Mouse (Mus musculus) adrenal gland, adult (tissue): Measurements from ENCODE around the gene Mdm2.
"Not testable (repeated sequence)": the region's sequence is repeated elsewhere in the genome, so short reads cannot be mapped to it uniquely, and the experiment has no call there.

Source experiments
- DNase-seq, 2 experiments: peaks; one replicate each; pipeline ENCODE4 v3.0.0; 2022 to 2023; ENCODE audit warnings: low spot score in 1 of 2; ENCODE audit not compliant: inconsistent age in 2 of 2

Gene Mdm2

DNA sequence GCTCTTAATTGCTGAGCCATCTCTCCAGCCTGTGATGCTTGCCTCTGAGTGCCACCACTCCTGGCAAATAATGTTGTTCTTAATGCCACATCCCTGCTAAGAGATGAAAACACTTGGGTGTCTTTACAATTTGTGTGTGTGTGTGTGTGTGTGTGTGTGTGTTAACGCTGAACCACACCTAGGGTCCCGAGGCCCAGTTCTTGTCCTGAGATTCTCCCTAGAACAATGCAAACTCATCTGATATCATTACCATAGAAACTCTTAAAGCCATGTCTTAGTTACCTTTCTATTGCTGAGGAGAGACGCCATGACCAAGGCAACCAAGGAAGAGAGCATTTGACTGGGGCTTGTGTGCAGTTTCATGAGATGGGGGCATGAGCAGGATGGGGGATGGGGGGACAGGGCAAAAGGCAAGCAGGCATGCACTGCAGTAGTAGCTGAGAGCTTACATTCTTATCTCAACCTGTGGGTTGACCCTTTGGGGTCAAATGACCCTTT is 3.5 kb upstream of the Mdm2 start:
- no peak for DNase-seq

- no peak for DNase-seq
Observed at GRCm38 (mm10) chr10:117713466-117713865, 2.9 kb upstream of the Mdm2 start.

DNA sequence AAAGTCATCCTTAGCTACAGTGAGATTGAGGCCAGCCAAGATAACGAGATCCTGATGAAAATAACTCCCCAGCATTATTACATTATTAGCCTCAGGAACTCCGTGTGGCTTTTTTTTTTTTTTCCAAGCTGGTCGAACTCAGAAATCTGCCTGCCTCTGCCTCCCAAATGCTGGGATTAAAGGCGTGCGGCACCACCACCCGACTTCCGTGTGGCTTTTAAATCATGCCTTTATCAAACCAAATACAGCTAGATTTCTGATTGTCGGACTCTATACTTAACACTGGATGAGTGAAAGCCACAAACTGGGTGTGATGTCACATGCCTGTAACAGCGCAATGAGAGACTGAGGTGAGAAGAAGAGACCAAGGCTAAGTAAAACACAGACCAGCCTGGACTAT is 2.3 kb upstream of the Mdm2 start:
- DNase-seq: no peak

GRCm38 (mm10) chr10:117712191-117712754 is 1.7 kb upstream of the Mdm2 start:
- no peak for DNase-seq

GRCm38 (mm10) chr10:117711408-117711807 is 850 bp upstream of the Mdm2 start:
- peak in 1 of 2 experiments; percentile 67 for DNase-seq

- DNase-seq: peak; percentile 90 to 95
Observed at GRCm38 (mm10) chr10:117709930-117710603, 491 bp downstream of the Mdm2 start.

- no peak for DNase-seq
Observed at GRCm38 (mm10) chr10:117709326-117709830, 1.2 kb downstream of the Mdm2 start.

DNA sequence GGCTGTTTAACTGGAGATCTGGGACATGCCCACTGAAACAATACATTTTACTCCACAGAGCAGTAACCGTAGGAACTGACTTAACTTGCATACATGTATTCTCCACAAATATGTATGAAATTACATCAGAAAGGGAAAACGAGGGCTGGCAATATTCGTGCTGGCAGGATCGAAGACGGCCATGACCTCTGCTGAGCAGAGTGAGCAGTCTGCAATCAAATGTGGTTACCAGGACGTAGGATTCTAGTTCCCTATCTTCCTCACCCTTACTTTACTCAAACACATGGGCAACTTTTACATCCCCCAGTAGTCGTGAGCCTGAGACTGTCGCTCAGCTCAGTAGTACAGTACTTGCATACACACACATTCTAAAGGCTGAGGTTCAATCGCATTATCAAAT is 1.7 kb downstream of the Mdm2 start:
- DNase-seq: peak in 1 of 2 experiments; percentile 67

GRCm38 (mm10) chr10:117708376-117708775 is 2.2 kb downstream of the Mdm2 start:
- no peak for DNase-seq

DNA sequence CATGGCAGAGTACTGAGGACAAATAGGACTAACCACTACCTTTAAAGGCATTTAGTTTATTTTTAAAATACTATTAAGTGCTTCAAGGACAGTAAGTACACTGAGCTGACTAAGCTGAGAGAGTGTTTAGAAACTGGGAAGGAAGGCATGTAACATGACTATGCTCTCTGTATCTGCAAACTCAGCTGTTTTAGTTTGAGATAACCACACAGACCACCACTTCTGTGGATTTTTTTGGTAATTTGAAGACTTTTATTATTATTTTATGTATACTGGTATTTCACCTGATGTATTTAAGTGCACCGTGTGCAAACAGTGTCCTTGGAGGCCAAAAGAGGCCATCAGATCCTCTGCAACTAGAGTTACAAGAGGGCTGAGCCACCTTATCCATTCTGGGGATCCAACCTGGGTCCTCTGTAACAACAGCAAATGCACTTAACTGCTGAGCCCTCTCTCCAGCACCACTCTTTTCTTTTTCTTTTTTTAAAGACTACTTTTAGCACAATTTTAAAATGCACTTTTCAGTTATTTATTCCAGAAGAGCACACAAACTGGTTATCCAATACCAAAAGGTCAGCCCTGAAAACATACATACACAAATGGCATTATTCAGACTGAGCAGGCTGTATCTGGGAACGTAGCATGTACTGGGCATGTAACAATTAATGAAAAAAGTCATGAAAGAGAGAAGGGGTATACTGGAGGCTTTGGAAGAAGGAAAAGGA is 3.3 kb downstream of the Mdm2 start:
- peak in 1 of 2 experiments; percentile 64 for DNase-seq

DNA sequence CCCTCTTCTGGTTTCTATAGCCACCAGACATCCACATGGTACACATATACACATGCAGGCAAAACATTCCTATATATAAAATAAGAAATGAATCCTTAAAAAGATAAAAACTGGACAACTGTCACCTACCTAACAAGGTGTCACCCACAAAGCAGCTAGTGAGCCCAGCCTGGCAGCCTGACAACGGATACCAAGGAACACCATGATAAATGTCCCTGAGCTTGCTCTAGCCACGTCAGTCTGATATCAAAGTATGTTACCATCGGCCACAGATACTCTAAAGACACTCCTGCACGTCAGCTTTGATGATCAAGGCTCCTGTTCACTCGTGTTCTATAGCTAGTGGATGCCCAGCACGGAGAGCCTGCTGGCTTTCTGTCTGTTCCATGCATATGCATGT is 4.1 kb downstream of the Mdm2 start:
- DNase-seq: peak in 1 of 2 experiments; percentile 55

DNA sequence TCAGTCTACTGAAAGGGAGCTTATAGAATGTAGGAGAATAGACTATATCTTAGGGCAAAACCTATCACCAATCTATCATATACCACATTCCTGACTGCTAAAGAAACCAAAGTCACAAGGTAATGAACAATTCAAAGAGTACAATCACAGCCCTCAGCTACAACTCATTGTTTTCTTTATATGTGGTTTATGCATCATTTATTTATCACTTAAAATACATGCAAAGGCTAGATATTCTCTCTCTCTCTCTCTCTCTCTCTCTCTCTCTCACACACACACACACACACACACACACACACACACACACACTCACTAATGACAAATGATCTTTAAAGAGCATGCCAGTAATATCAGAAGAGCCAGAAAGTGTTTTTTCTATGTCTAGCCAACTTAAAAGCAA is 4.8 kb downstream of the Mdm2 start:
- DNase-seq: no peak

DNA sequence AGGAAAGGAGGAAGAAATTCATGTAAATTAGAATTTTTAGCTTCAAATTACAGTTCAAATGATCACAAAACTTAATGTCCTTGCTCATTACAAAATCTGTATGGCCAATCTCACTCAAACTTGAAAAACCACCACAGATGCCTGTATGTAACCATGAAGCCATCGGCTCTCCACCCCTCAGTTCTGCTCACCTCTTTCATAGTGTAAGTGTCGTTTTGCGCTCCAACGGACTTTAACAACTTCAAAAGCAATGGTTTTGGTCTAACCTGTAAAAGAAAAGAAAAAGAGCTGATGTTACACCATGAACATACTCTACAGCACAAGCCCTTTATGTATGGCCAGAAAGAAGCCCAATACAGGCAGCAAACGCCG is 5.6 kb downstream of the Mdm2 start:
- no peak for DNase-seq

GRCm38 (mm10) chr10:117704314-117704963 is 6.1 kb downstream of the Mdm2 start:
- DNase-seq: not testable (repeated sequence)

- DNase-seq: no peak
Observed at GRCm38 (mm10) chr10:117703506-117703905, 7.1 kb downstream of the Mdm2 start.

- no peak for DNase-seq
Observed at GRCm38 (mm10) chr10:117702024-117702833, 8.3 kb downstream of the Mdm2 start.

DNA sequence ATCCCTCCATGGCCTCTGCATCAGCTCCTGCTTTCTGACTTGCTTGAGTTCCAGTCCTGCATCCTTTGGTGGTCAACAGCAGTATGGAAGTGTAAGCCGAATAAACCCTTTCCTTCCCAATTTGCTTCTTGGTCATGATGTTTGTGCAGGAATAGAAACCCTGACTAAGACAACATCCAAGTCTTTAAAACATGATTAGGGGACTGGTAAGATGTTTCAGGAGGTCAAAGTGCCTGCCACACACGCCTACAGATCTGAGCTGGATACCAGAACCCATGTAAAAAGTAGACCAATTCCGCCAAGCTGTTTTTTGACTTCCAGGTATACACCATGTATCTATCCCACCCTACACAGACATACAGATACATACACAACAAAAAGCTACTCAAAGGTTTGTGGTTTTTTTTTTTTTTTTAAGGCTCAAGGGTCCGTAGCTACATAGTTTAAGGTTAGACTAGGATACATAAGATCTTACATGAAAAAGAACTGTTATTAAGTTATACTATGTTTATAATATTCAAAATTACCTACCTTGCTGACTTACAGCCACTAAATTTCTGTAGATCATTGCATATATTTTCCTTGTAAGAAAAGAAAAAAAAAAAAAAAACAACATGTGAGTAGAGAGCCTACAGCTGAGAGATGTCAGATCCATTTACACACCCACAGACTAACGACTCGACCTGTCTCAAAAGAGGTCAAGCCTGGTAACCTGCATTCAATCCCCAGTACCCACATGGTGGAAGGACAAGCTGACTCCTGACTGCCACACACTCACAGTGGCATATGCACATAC is 9.3 kb downstream of the Mdm2 start:
- no peak for DNase-seq

DNA sequence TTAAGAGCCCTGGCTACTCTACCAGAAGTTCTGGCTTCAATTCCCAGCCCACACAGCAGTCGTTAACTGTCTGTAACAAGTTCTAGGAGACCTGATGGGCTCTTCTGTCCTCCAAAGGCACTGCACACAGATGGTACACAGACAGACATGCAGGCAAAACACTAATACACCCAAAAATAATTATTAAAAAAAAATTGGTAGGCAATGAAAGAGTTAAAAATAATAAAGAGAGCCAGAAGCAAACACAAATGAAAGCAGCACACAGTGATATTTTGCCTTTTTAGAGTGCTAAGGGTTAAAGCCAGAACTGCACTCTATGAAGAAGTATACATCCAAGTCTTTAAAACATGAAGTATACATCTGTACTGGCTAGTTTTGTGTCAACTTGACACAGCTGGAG is 10.1 kb downstream of the Mdm2 start:
- DNase-seq: no peak

DNA sequence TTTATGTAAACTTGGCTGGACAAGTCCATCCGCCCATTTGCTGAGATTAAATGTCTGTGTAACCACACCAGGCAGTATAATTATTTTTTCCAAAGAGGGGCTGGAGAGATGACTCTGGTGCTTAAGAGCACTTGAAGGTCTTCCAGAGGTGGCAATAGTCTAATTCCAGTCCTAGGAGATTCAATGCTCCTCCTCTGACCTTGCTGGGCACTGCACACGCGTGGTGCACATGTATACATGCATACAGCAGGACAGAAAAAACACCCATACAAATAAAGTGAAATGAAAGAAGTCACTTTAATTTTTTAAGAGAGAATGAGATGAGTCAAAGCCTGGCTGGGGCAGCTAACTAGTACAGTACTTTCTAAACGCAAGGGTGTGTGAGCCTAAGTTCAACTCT is 10.6 kb downstream of the Mdm2 start:
- no peak for DNase-seq
